Mouse (Mus musculus) MEL (cell line): ENCODE data around the gene Pou2af1.

Experiments used
- CTCF ChIP-seq, 3 experiments: IDR thresholded peaks in 2 of 3; conservative IDR thresholded peaks in 1 of 3; 2 replicates each; pipeline ENCODE4 v1.5.1; 2011 to 2012; ENCODE audit warnings: low read length in 3 of 3, low read depth in 2 of 3, mild to moderate bottlenecking in 2 of 3, improper control_type of control experiment in 1 of 3, inconsistent platforms in 1 of 3, mixed read lengths in 1 of 3, moderate library complexity in 1 of 3; ENCODE audit not compliant: control insufficient read depth in 1 of 3, insufficient read depth in 1 of 3, poor library complexity in 1 of 3, severe bottlenecking in 1 of 3
- EP300 ChIP-seq, 2 experiments: IDR thresholded peaks; 2 replicates each; pipeline ENCODE4 v1.6.1; 2011; ENCODE audit warnings: improper control_type of control experiment in 2 of 2, low read length in 2 of 2, low read depth in 1 of 2, mild to moderate bottlenecking in 1 of 2
- GABPA ChIP-seq: IDR thresholded peaks from 2 replicates; pipeline ENCODE4 v1.6.1; 2012; ENCODE audit warnings: low read depth, mild to moderate bottlenecking, inconsistent platforms, low read length, improper control_type of control experiment, moderate library complexity
- POLR2A ChIP-seq, 2 experiments: IDR thresholded peaks; 2 replicates each; pipeline ENCODE4 v1.6.1; 2011 to 2012; ENCODE audit warnings: low read length in 2 of 2, mild to moderate bottlenecking in 2 of 2, control low read depth in 1 of 2, improper control_type of control experiment in 1 of 2, low read depth in 1 of 2, moderate library complexity in 1 of 2; ENCODE audit not compliant: control insufficient read depth in 1 of 2, insufficient read depth in 1 of 2, poor library complexity in 1 of 2
- TAL1 ChIP-seq: IDR thresholded peaks from 2 replicates; pipeline ENCODE4 v1.6.1; 2012; ENCODE audit warnings: mild to moderate bottlenecking, inconsistent platforms, low read length, moderate library complexity, mixed read lengths
- UBTF ChIP-seq: IDR thresholded peaks from 2 replicates; pipeline ENCODE4 v1.6.1; 2012; ENCODE audit warnings: low read depth, mild to moderate bottlenecking, inconsistent platforms, low read length, improper control_type of control experiment, moderate library complexity, borderline replicate concordance; ENCODE audit not compliant: insufficient read depth
- ZNF384 ChIP-seq: IDR thresholded peaks from 2 replicates; pipeline ENCODE4 v1.6.1; 2012; ENCODE audit warnings: low read depth, mild to moderate bottlenecking, inconsistent platforms, low read length, improper control_type of control experiment

DNA sequence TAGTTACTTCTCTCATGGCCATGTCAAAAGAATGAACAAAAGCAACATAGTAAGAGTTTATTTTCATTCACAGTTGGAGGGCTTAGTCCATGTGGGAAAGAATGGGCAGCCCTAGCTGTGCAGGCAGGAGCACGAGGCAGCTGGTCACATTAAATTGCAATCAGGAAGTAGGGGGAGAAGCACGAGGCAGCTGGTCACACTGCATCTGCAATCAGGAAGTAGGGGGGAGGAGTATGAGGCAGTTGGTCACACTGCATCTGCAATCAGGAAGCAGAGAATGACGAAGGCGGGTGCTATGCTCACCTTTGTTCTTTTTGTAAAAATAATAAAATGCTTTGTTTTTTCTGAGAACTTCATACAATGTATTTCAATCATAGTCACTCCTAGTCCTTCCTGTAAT lies 18.7 kb upstream of the Pou2af1 start:
- TF ChIP-seq CTCF (IDR thresholded peaks at IDR 0.05 in 2 of 3, conservative IDR thresholded peaks at IDR 0.05 in 1 of 3; ENCODE audit: control insufficient read depth in 1 of 3, insufficient read depth in 1 of 3, low read depth in 2 of 3, low read length in 3 of 3, poor library complexity in 1 of 3, severe bottlenecking in 1 of 3) (no peak), POLR2A (IDR thresholded peaks at IDR 0.05; ENCODE audit: control insufficient read depth in 1 of 2, insufficient read depth in 1 of 2, low read depth in 1 of 2, low read length in 2 of 2, poor library complexity in 1 of 2) (no peak), TAL1 (no peak), GABPA (no peak), ZNF384 (no peak), UBTF (no peak), EP300 (IDR thresholded peaks at IDR 0.05; ENCODE audit: low read depth in 1 of 2, low read length in 2 of 2) (no peak)
